Mouse (Mus musculus) CH12.LX (cell line): Measurements from ENCODE around the gene Clec3b. TPM values are rescaled to one million over a fixed set of nuclear protein-coding genes. Genes with fewer than 3 reads are reported as not detected.

Experiments
- DNase-seq: peaks from one replicate; pipeline ENCODE4 v3.0.0-alpha.2; 2013; ENCODE audit errors: extremely low read depth
- H3K27ac ChIP-seq: 2 replicates; pipeline ENCODE4 v1.5.1; 2012; ENCODE audit warnings: low read depth, mild to moderate bottlenecking, control low read depth, moderate library complexity; ENCODE audit not compliant: insufficient read depth
- H3K27me3 ChIP-seq: replicated peaks from 2 replicates; pipeline ENCODE3; 2012; ENCODE audit warnings: inconsistent platforms
- H3K36me3 ChIP-seq, 2 experiments: replicated peaks in 1 of 2; 2 replicates each; pipeline versions ENCODE3 to v1.6.1; 2012; ENCODE audit warnings: inconsistent platforms in 1 of 2, low read length in 1 of 2, mild to moderate bottlenecking in 1 of 2, mixed read lengths in 1 of 2, moderate library complexity in 1 of 2; ENCODE audit not compliant: control insufficient read depth in 1 of 2, insufficient read depth in 1 of 2
- H3K4me1 ChIP-seq, 2 experiments: 2 replicates each; pipeline ENCODE4 v1.6.1; 2012; ENCODE audit warnings: inconsistent platforms in 1 of 2, moderate library complexity in 1 of 2; ENCODE audit not compliant: insufficient read depth in 2 of 2, control insufficient read depth in 1 of 2
- H3K4me2 ChIP-seq: 2 replicates; pipeline ENCODE4 v1.6.1; 2012; ENCODE audit warnings: low read depth, mild to moderate bottlenecking, control low read depth; ENCODE audit not compliant: poor library complexity, insufficient read depth, severe bottlenecking
- H3K4me3 ChIP-seq, 3 experiments: fragments of 150-350 bp in 1 of 3; sonication (generic) in 1 of 3; replicated peaks in 1 of 3; 2 replicates each; pipeline versions ENCODE3 to v1.5.1; 2011 to 2012; ENCODE audit warnings: low read depth in 2 of 3, low read length in 2 of 3, mild to moderate bottlenecking in 2 of 3, moderate library complexity in 2 of 3, control low read depth in 1 of 3, improper control_type of control experiment in 1 of 3, inconsistent platforms in 1 of 3, mixed read lengths in 1 of 3; ENCODE audit not compliant: poor library complexity in 1 of 3
- H3K79me2 ChIP-seq: replicated peaks from 2 replicates; pipeline ENCODE4 v1.6.1; 2012; ENCODE audit warnings: mild to moderate bottlenecking, moderate library complexity; ENCODE audit not compliant: control insufficient read depth, poor library complexity, insufficient read depth, severe bottlenecking; ENCODE audit errors: extremely low read depth
- H3K9ac ChIP-seq: 2 replicates; pipeline ENCODE4 v1.6.1; 2012; ENCODE audit warnings: low read depth, mild to moderate bottlenecking, control low read depth, moderate library complexity; ENCODE audit not compliant: insufficient read depth
- H3K9me3 ChIP-seq: replicated peaks from 2 replicates; pipeline ENCODE3; 2012; ENCODE audit warnings: low read length, inconsistent platforms, mixed read lengths
- CHD1 ChIP-seq: IDR thresholded peaks from 2 replicates; pipeline ENCODE4 v1.6.1; 2012; ENCODE audit warnings: low read depth, low read length, improper control_type of control experiment, inconsistent platforms
- E2F4 ChIP-seq: IDR thresholded peaks from 2 replicates; pipeline ENCODE4 v1.6.1; 2011; ENCODE audit warnings: low read depth, low read length, improper control_type of control experiment; ENCODE audit not compliant: insufficient replicate concordance
- ELF1 ChIP-seq: IDR thresholded peaks from 2 replicates; pipeline ENCODE4 v1.6.1; 2014; ENCODE audit warnings: low read depth, mild to moderate bottlenecking, inconsistent platforms, low read length, improper control_type of control experiment
- EP300 ChIP-seq: IDR thresholded peaks from 2 replicates; pipeline ENCODE4 v1.6.1; 2011; ENCODE audit warnings: low read length, improper control_type of control experiment
- ETS1 ChIP-seq: conservative IDR thresholded peaks from 2 replicates; pipeline ENCODE4 v1.6.1; 2012; ENCODE audit warnings: low read depth, mild to moderate bottlenecking, inconsistent platforms, low read length, improper control_type of control experiment, moderate library complexity
- JUN ChIP-seq: IDR thresholded peaks from 2 replicates; pipeline ENCODE4 v1.6.1; 2011; ENCODE audit warnings: low read depth, mild to moderate bottlenecking, low read length, improper control_type of control experiment, moderate library complexity; ENCODE audit not compliant: insufficient read depth
- JUND ChIP-seq: conservative IDR thresholded peaks from 2 replicates; pipeline ENCODE4 v1.6.1; 2011; ENCODE audit warnings: low read depth, low read length, improper control_type of control experiment
- KAT2A ChIP-seq: IDR thresholded peaks from 2 replicates; pipeline ENCODE4 v1.6.1; 2012; ENCODE audit warnings: low read length, improper control_type of control experiment, inconsistent platforms; ENCODE audit not compliant: insufficient replicate concordance
- MAFK ChIP-seq: IDR thresholded peaks from 2 replicates; pipeline ENCODE4 v1.6.1; 2011; ENCODE audit warnings: low read length, improper control_type of control experiment; ENCODE audit not compliant: insufficient replicate concordance
- MAX ChIP-seq: IDR thresholded peaks from 2 replicates; pipeline ENCODE4 v1.6.1; 2011; ENCODE audit warnings: low read length, improper control_type of control experiment
- MEF2A ChIP-seq: IDR thresholded peaks from 2 replicates; pipeline ENCODE4 v1.6.1; 2014; ENCODE audit warnings: low read depth, mild to moderate bottlenecking, inconsistent platforms, low read length, improper control_type of control experiment, borderline replicate concordance
- MYC ChIP-seq: IDR thresholded peaks from 2 replicates; pipeline ENCODE4 v1.6.1; 2011; ENCODE audit warnings: low read depth, mild to moderate bottlenecking, improper control_type of control experiment, low read length
- NRF1 ChIP-seq: IDR thresholded peaks from 2 replicates; pipeline ENCODE4 v1.6.1; 2014; ENCODE audit warnings: low read depth, mild to moderate bottlenecking, inconsistent platforms, low read length, improper control_type of control experiment, moderate library complexity
- POLR2A ChIP-seq: IDR thresholded peaks from 2 replicates; pipeline ENCODE4 v1.6.1; 2011; ENCODE audit warnings: low read depth, mild to moderate bottlenecking, improper control_type of control experiment, low read length
- POLR2AphosphoS2 ChIP-seq: IDR thresholded peaks from 2 replicates; pipeline ENCODE4 v1.6.1; 2011; ENCODE audit warnings: low read depth, low read length, improper control_type of control experiment
- SMC3 ChIP-seq: IDR thresholded peaks from 2 replicates; pipeline ENCODE4 v1.6.1; 2011; ENCODE audit warnings: low read depth, low read length, improper control_type of control experiment
- UBTF ChIP-seq: IDR thresholded peaks from 2 replicates; pipeline ENCODE4 v1.6.1; 2012; ENCODE audit warnings: low read depth, mild to moderate bottlenecking, inconsistent platforms, low read length, improper control_type of control experiment, moderate library complexity
- USF1 ChIP-seq: IDR thresholded peaks from 2 replicates; pipeline ENCODE4 v1.6.1; 2014; ENCODE audit warnings: low read depth, mild to moderate bottlenecking, inconsistent platforms, low read length, improper control_type of control experiment
- USF2 ChIP-seq: conservative IDR thresholded peaks from 2 replicates; pipeline ENCODE4 v1.6.1; 2011; ENCODE audit warnings: low read depth, low read length, improper control_type of control experiment
- ZC3H11A ChIP-seq: IDR thresholded peaks from 2 replicates; pipeline ENCODE4 v1.6.1; 2012; ENCODE audit warnings: low read depth, mild to moderate bottlenecking, inconsistent platforms, low read length, improper control_type of control experiment
- ZKSCAN1 ChIP-seq: IDR thresholded peaks from 2 replicates; pipeline ENCODE4 v1.6.1; 2012; ENCODE audit warnings: low read depth, inconsistent platforms, low read length, improper control_type of control experiment, borderline replicate concordance
- ZMIZ1 ChIP-seq: IDR thresholded peaks from 2 replicates; pipeline ENCODE4 v1.6.1; 2012; ENCODE audit warnings: low read depth, mild to moderate bottlenecking, inconsistent platforms, low read length, improper control_type of control experiment
- ZNF384 ChIP-seq: IDR thresholded peaks from 2 replicates; pipeline ENCODE4 v1.6.1; 2012; ENCODE audit warnings: low read depth, low read length, improper control_type of control experiment, inconsistent platforms
- dilution Hi-C: fragments of 300-500 bp; cut with MboI; formaldehyde crosslinking; loops from 2 replicates; pipeline ENCODE4 v1.14.3; 2020; ENCODE audit warnings: low sequenced_read_pairs; ENCODE audit not compliant: extremely low pct_unique_long_range_greater_than_20kb, extremely low pct_ligation_motif_present
- in situ Hi-C: fragments of 300-500 bp; cut with MboI; formaldehyde crosslinking; loops from 3 replicates; pipeline ENCODE4 v1.14.3; 2019; ENCODE audit warnings: low sequenced_read_pairs, low pct_ligation_motif_present, low pct_unique_long_range_greater_than_20kb, mixed read lengths
- polyA plus RNA-seq: library from polyadenylated mRNA; unstranded; fragments of >175 nt; gene quantifications from 2 replicates; pipeline ENCODE4 v1.2.1, GENCODE M21; 2012; ENCODE audit warnings: low read depth; ENCODE audit not compliant: insufficient read length
- total RNA-seq, 2 experiments: library from RNA; depleted of rRNA; stranded (reverse); fragments of 300-350 nt in 1 of 2; fragments of >200 nt in 1 of 2; gene quantifications; 2 replicates each; pipeline ENCODE4 v1.2.3; 2012 to 2014

Clec3b gene
- total and polyA plus RNA-seq, 3 experiments = 0.31 TPM; not detected in 2

DNA sequence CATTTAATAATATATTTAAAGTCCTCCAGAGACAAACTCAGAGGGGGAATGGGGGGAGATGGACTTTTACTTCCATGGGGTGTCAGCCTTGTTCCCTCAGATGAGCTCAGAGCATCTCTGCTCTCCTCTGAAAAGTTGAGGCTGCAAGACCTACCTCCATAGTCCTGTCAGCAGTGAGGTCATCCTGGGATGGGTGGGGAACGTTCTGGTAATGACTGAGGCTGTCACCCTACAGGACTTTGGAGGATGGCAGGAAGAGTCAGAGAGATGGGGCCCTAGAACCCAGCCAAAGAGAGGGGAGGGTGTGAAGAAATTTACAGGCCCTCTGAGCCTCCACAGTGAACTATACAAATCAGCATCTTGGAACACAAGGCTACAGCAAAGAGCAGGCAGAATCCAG, 815 bp downstream of the Clec3b start:
- Histone ChIP-seq H3K4me2 (no peak overlapping the region), H3K79me2 (no peaks in the 10 kb centered on the region), H3K27ac (no peak overlapping the region), H3K27me3 (no peaks in the 10 kb centered on the region), H3K4me1 (0 out of 4 replicates have a peak, but pooled peaks cover 0 to 5% of the 10 kb centered on the region in 2 experiments), H3K9me3 (no peaks in the 10 kb centered on the region), H3K4me3 (no peak overlapping the region), H3K36me3 (no peaks in the 10 kb centered on the region), H3K9ac (no peak overlapping the region)
- DNase-seq = no peak
- in situ Hi-C loops (loop anchor here (10.0 kb wide), 1 partner anchor 303 kb away; no protein-coding TSS in a partner anchor), dilution Hi-C loops (no loop called here)
- TF ChIP-seq MAFK (no peak), USF2 (no peak), JUN (no peak), POLR2A (no peak), CHD1 (no peak), ZC3H11A (no peak)

GRCm38 (mm10) chr9:123152026-123152425, 1.3 kb downstream of the Clec3b start:
- DNase-seq = no peak
- dilution Hi-C loops (no loop called here), in situ Hi-C loops (loop anchor here (10.0 kb wide), 1 partner anchor 303 kb away; no protein-coding TSS in a partner anchor)
- Histone ChIP-seq H3K4me3 (no peak overlapping the region), H3K36me3 (peaks cover 0 to 3% of the 10 kb centered on the region in 2 experiments), H3K27ac (no peak overlapping the region), H3K27me3 (no peaks in the 10 kb centered on the region), H3K79me2 (no peaks in the 10 kb centered on the region), H3K4me2 (no peak overlapping the region), H3K4me1 (0 out of 4 replicates have a peak, but pooled peaks cover 0 to 5% of the 10 kb centered on the region in 2 experiments), H3K9me3 (no peaks in the 10 kb centered on the region), H3K9ac (no peak overlapping the region)
- TF ChIP-seq ELF1 (0 out of 2 replicates have a peak, but pooled peaks have one; percentile 18), POLR2AphosphoS2 (no peak)

- Histone ChIP-seq H3K27me3 (no peaks in the 10 kb centered on the region), H3K4me3 (no peak overlapping the region), H3K4me2 (no peak overlapping the region), H3K4me1 (0 out of 4 replicates have a peak, but pooled peaks cover 0 to 5% of the 10 kb centered on the region in 2 experiments), H3K9ac (no peak overlapping the region), H3K36me3 (peaks cover 0 to 3% of the 10 kb centered on the region in 2 experiments), H3K9me3 (no peaks in the 10 kb centered on the region), H3K27ac (no peak overlapping the region), H3K79me2 (no peaks in the 10 kb centered on the region)
- TF ChIP-seq UBTF = no peak
- TF ChIP-seq EP300 = no peak
- no peak for TF ChIP-seq KAT2A
- TF ChIP-seq SMC3 = no peak
- no peak for TF ChIP-seq CHD1
- no peak for TF ChIP-seq ZMIZ1
- TF ChIP-seq JUND = no peak
- TF ChIP-seq ZNF384 = no peak
- TF ChIP-seq NRF1 = no peak
- TF ChIP-seq ETS1 = no peak
- no peak for TF ChIP-seq USF1
- no peak for TF ChIP-seq MEF2A
- TF ChIP-seq MAX = no peak
- no peak for TF ChIP-seq E2F4
- no peak for TF ChIP-seq ZC3H11A
- no peak for TF ChIP-seq JUN
- no peak for TF ChIP-seq ZKSCAN1
- no peak for TF ChIP-seq MYC
- in situ Hi-C loops = loop anchor here (10.0 kb wide), 1 partner anchor 302 kb away; no protein-coding TSS in a partner anchor
- dilution Hi-C loops = no loop called here
- no peak for DNase-seq
These were observed 2.4 kb downstream of the Clec3b start for GRCm38 (mm10) chr9:123153121-123153520.
